Mouse (Mus musculus): ENCODE results near the gene Dpep3. TPM values are rescaled to one million over a fixed set of nuclear protein-coding genes. Genes with fewer than 3 reads are reported as not detected.
A peak's percentile ranks its signal among the peaks of the same experiment; 100 is the strongest.

Dpep3 gene
- polyA plus RNA-seq, 1 experiment from 2014 or later, result not detected

DNA sequence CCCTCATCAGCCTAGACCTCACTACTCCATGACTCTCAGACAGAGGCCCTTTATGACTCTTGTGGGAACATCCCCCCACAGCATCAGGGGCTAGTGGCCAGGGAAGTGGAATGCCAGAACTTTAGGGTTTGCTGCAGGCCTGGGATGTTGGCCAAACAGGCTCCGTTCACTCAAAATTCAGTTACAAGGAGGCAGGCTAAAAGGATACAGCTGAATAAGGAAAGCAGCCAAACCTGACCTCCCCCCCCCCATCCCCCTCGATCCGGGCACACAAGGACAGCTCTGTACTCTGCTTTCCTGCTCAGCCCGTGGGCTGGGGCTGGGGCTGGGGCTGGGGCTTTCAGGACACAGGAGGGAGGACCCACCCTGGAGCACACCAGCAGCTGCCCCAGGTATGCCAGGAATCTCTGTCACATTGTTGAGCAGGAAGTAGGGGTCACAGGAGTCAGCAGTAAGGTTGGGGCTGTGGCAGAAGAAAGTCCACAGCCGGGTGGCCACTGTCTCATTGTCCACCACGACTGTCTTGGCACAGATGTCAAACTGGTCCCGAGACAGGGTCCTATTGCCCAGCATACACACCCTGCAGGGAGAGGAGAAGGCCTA lies 28.1 kb downstream of the Dpep3 start:
- WGBS, result 71% methylated on average over 7 of the region's 7 CpGs
- Histone ChIP-seq H3K36me3 (no peaks in the 10 kb centered on the region), H3K9ac (no peak overlapping the region), H3K4me3 (no peak overlapping the region), H3K9me3 (no peaks in the 10 kb centered on the region), H3K27ac (no peak overlapping the region), H3K4me1 (no peaks in the 10 kb centered on the region), H3K27me3 (replicated peaks) (no peaks in the 10 kb centered on the region), H3K4me2 (replicated peaks) (no peak overlapping the region)
- ATAC-seq (ENCODE audit: low FRiP score, low read depth), result no peak

DNA sequence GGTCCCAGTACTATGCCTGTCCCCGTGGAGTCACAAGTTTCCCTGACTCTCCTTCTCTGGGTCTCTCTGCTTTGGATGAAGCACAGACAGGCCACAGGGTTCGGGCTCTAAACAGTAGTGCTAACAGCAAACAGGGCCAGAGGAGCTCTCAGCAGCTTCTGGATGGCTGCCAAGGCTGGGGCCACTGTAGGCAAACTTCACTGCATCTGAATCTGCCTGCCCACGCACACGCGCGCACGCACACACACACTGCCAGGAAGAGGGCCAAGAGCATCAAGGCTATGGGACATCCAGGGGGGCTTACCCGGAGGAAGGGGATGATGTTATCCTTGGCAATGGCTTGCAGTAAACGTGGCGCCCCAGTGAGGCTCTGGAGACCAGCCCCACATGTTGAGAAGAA lies 29.9 kb downstream of the Dpep3 start:
- Histone ChIP-seq H3K9me3 (no peaks in the 10 kb centered on the region), H3K4me3 (no peak overlapping the region), H3K27ac (no peak overlapping the region), H3K9ac (no peak overlapping the region), H3K27me3 (replicated peaks) (no peaks in the 10 kb centered on the region), H3K4me1 (no peaks in the 10 kb centered on the region), H3K4me2 (replicated peaks) (no peak overlapping the region), H3K36me3 (peaks cover 10% of the 10 kb centered on the region; the same call in 1 of the 2 replicates)
- ATAC-seq (ENCODE audit: low FRiP score, low read depth), result no peak
- 93% methylated on average over 10 of the region's 10 CpGs for WGBS

DNA sequence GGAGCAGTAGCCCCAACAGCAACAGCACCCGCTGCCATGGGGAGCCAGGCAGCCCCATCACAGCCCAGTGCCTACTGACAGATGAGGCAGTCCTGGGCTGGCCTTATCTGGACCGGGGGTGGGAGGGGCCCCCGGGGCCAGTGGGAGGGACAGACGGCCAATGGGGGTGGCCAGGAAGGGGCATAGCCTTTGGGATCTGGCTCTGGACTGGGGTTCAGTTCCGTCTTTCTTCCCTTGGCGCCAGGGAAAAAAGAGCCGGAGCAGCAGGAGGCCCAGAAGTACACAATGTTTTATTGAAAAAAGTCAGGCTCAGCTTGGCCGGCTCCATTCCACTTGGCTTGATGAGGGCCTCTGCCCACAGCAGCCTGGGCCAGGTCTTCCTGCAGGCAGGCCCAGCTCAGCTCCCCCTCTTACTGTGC lies 35.9 kb downstream of the Dpep3 start, which contains the start of gene Lcat:
Gene Lcat (minus strand): TSS at position 62 of the 419 bp plus-strand sequence.
- Histone ChIP-seq H3K4me3 (no peak within 1 kb of the TSS), H3K36me3 (peaks cover 21% of the 10 kb centered on the region; the same call in 1 of the 2 replicates), H3K27me3 (replicated peaks) (no peaks in the 10 kb centered on the region), H3K9ac (no peak within 1 kb of the TSS), H3K4me2 (replicated peaks) (no peak within 1 kb of the TSS), H3K9me3 (no peaks in the 10 kb centered on the region), H3K27ac (no peak within 1 kb of the TSS), H3K4me1 (no peaks in the 10 kb centered on the region)
- WGBS, result 83% methylated on average over 8 of the region's 8 CpGs
- no peak for ATAC-seq (ENCODE audit: low FRiP score, low read depth)

DNA sequence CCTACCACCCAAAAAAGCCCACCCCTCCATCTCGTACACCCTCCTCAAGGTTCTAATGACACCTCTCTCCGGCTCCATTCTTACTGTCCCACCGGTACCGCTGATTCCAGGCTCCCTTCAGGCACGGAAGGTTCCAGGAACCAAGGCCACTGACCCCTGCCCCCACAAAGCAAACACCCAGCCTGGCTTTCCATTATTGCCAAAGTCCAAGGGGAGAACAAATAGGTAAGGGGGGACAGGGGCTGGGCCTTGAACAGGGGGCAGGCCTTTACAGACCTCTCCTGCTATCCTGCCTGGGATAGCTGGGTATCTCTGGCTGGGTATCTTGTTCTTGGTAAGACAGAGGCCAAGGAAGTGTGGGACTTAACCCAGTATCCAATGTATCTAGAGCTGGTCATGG lies 36.7 kb downstream of the Dpep3 start:
- H3K4me3 ChIP-seq, result no peak overlapping the region
- no peaks in the 10 kb centered on the region for H3K27me3 ChIP-seq (replicated peaks)
- no peak overlapping the region for H3K4me2 ChIP-seq (replicated peaks)
- ATAC-seq (ENCODE audit: low FRiP score, low read depth), result no peak
- H3K9me3 ChIP-seq, result no peaks in the 10 kb centered on the region
- peaks cover 6% of the 10 kb centered on the region; the same call in 1 of the 2 replicates for H3K4me1 ChIP-seq
- WGBS, result 93% methylated on average over 5 of the region's 5 CpGs
- H3K27ac ChIP-seq, result no peak overlapping the region
- no peak overlapping the region for H3K9ac ChIP-seq
- peaks cover 21% of the 10 kb centered on the region; the same call in 1 of the 2 replicates for H3K36me3 ChIP-seq

DNA sequence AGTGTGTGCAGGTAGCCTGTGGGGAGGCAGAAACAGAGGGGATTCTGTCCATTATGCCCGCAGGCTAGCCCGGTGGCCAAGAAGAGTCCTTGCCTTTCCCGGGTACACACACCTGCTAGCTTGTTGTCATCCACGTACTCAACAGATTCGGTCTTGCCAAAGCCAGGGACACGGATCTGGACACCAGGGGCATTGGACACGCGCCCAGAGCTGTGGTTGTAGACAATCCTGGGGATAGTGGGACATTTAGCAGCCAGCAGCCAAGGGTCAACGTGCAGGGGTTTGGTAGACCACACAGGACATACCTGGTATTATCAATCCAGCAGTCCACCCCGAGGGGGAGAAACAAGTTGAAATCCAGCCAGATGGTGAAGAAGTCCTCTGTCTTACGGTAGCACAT lies 37.2 kb downstream of the Dpep3 start:
- no peak overlapping the region for H3K9ac ChIP-seq
- peaks cover 6% of the 10 kb centered on the region; the same call in 1 of the 2 replicates for H3K4me1 ChIP-seq
- H3K4me2 ChIP-seq (replicated peaks), result no peak overlapping the region
- 95% methylated on average over 11 of the region's 11 CpGs for WGBS
- H3K36me3 ChIP-seq, result peaks cover 21% of the 10 kb centered on the region; the same call in 1 of the 2 replicates
- no peak overlapping the region for H3K4me3 ChIP-seq
- no peaks in the 10 kb centered on the region for H3K9me3 ChIP-seq
- ATAC-seq (ENCODE audit: low FRiP score, low read depth), result no peak
- no peaks in the 10 kb centered on the region for H3K27me3 ChIP-seq (replicated peaks)
- H3K27ac ChIP-seq, result no peak overlapping the region

DNA sequence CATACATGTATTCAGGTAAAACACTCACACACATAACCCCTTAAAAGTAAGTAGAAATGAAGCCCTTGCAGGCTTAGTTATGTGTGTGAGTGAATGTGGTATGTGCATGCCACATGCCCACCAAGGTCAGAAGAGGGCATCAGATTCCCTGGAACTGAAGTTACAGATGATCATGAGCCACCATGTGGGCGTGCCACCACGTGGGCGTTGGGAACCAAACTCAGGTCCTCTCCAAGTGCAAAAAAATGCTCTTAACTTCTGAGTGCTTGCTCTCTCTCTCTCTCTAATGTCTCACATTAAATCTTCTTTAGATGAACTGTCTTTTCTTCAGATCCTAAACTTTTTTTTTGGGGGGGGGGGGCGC lies 40.9 kb downstream of the Dpep3 start, which contains the start of gene Psmb10:
Gene Psmb10 (minus strand): TSS at position 139 of the 364 bp plus-strand sequence.
- Histone ChIP-seq H3K4me3 (peak within 1 kb of the TSS; percentile 71), H3K27me3 (replicated peaks) (no peaks in the 10 kb centered on the region), H3K9me3 (no peaks in the 10 kb centered on the region), H3K4me2 (replicated peaks) (peak within 1 kb of the TSS; percentile 97), H3K4me1 (peaks cover 19% of the 10 kb centered on the region), H3K36me3 (peaks cover 4% of the 10 kb centered on the region; the same call in 1 of the 2 replicates), H3K27ac (peak within 1 kb of the TSS; percentile 82; the same call in 1 of the 2 replicates), H3K9ac (peak within 1 kb of the TSS; percentile 81)
- 43% methylated on average over 4 of the region's 4 CpGs for WGBS
- no peak for ATAC-seq (ENCODE audit: low FRiP score, low read depth)

DNA sequence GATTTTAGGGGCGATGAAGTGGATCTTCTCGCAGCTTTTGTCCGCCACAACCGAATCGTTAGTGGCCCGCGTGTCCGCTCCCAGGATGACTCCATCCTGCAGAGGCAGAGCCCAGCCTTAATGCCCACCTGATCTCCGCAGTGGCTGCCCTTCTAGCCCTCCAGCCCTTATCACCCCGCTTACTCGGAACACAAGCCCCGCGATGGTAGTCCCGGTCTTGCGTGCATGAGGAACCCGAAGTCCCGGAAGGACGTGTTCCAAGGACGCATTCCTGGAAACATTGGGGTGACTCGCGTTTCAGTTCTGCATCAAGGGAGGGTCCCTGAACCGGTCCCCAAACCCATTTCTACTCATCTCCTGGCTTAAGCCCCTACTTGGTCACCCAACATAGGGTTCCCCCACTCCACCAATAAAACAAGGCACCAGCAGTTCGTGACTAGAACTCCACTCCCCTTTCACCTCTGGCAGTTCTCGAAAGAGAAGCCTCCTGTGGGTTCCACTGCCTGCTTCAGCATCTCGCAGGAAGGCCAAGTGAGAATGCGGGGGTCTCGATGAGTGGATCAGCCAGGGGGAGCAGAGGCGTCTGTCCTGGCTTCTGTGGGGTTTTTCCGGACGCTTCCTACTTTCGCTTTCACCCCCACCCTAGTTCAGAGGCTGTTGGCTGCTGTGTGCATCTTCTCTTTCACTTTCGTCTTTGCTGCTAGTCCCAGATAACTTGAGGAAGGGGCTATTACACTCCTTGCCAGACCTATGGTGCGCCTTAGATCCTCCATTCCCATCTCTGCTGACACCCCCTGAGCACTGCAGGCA lies 41.5 kb downstream of the Dpep3 start:
- H3K9ac ChIP-seq, result peak overlapping the region; percentile 81
- H3K27ac ChIP-seq, result peak overlapping the region; percentile 82; the same call in 1 of the 2 replicates
- H3K4me3 ChIP-seq, result peak overlapping the region; percentile 71
- ATAC-seq (ENCODE audit: low FRiP score, low read depth), result peak; percentile 56
- peak overlapping the region; percentile 97 for H3K4me2 ChIP-seq (replicated peaks)
- no peaks in the 10 kb centered on the region for H3K36me3 ChIP-seq
- H3K4me1 ChIP-seq, result peaks cover 19% of the 10 kb centered on the region
- H3K9me3 ChIP-seq, result no peaks in the 10 kb centered on the region
- no peaks in the 10 kb centered on the region for H3K27me3 ChIP-seq (replicated peaks)
- 3% methylated on average over 33 of the region's 33 CpGs for WGBS

DNA sequence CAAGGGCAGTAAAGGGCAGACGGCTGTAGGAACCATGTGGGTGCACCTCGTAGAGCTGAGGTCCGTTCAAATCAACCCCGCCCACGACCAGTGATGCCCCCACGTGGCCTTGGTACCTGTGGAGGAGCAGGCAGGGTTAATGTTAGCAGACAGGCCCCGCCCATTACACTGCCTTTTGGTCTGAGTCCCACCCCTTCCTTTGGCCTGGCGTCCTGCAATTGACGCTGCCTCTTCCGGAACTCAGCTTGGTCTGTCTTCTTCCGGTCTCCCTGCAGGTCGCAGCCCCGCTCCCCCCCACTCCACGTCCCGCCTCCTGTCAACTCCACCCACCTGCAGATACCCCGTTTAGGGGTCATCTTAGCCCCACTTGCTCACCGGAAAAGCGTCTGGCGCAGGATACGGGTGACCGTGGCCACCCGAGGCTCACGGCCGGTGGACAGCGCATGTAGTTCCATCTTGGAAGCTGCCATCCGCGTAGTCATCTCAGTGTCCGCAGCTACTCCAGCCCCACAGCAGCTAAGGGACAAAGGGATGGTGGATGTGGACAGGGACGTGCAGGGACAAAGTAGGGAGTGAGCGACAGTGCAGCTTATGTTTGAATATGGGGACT lies 42.3 kb downstream of the Dpep3 start:
- H3K27me3 ChIP-seq (replicated peaks), result no peaks in the 10 kb centered on the region
- H3K9me3 ChIP-seq, result no peaks in the 10 kb centered on the region
- H3K36me3 ChIP-seq, result peaks cover 6% of the 10 kb centered on the region; the same call in 1 of the 2 replicates
- under 1% methylated on average over 30 of the region's 30 CpGs for WGBS
- H3K4me3 ChIP-seq, result peak overlapping the region; percentile 71
- H3K4me1 ChIP-seq, result peaks cover 19% of the 10 kb centered on the region
- H3K27ac ChIP-seq, result peak overlapping the region; percentile 82
- peak overlapping the region; percentile 81 for H3K9ac ChIP-seq
- peak; percentile 84 for ATAC-seq (ENCODE audit: low FRiP score, low read depth)
- H3K4me2 ChIP-seq (replicated peaks), result peak overlapping the region; percentile 97

DNA sequence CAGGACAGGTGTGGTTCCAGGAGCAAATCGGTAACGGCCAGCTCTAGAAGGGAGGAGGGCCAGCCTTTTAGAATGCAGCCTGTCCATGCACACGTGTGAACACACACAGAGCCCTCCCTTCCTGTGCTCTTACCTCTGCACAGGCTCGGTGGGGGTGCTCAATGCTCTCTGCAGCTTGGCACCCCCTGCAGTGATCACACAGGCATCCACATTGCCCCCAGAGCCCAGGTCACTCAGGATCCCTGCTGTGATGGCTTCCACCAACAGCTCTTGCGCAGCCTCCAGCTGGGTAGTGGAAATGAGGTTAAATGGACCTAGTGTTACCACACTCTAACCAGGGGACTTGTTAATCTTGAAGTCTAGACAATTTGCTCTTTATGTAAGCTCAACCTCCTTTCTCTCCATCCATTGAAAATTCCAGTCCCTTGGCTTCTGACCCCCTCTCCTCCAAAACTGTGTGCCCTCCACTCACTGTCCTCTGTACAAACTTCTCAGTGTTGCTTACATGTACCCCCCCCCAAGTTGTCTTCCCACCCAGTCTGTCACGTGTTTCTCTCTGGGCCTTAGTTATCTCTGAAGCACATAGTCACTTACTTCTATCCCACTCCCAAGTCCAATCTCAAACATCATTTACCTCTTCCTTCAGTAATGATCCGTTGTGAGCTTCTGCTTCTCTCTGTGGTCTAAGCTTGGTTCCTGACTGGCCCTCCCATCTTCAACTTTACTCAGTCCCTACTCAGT lies 43.2 kb downstream of the Dpep3 start:
- Histone ChIP-seq H3K4me3 (peak overlapping the region; percentile 71), H3K27ac (no peak overlapping the region), H3K4me2 (replicated peaks) (peak overlapping the region; percentile 97), H3K4me1 (peaks cover 19% of the 10 kb centered on the region), H3K27me3 (replicated peaks) (no peaks in the 10 kb centered on the region), H3K36me3 (peaks cover 6% of the 10 kb centered on the region; the same call in 1 of the 2 replicates), H3K9me3 (no peaks in the 10 kb centered on the region), H3K9ac (peak overlapping the region; percentile 81; the same call in 1 of the 2 replicates)
- 29% methylated on average over 7 of the region's 7 CpGs for WGBS
- ATAC-seq (ENCODE audit: low FRiP score, low read depth), result no peak

DNA sequence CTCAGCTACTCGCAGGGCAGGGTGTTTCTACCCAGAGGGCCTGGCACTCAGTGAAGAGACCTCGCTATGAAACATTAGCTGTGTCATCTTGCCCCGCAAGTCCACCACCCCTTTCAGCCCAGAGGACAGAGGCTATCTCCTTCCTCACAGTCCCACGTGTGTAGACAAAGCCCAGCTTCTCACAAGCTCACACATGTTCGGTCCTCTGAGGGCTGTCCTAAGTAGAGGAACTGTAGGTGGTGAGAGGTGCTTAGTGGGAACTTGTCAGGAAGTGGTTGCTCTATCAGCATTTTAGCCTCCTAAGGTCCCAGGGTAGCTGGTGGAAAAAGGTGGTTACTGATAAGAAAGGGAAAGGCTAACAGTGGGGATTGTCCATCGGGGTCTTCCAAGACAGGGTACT lies 44.1 kb downstream of the Dpep3 start:
- H3K9ac ChIP-seq, result no peak overlapping the region
- no peaks in the 10 kb centered on the region for H3K9me3 ChIP-seq
- ATAC-seq (ENCODE audit: low FRiP score, low read depth), result no peak
- peaks cover 6% of the 10 kb centered on the region; the same call in 1 of the 2 replicates for H3K36me3 ChIP-seq
- H3K4me1 ChIP-seq, result peaks cover 23% of the 10 kb centered on the region
- WGBS, result 89% methylated on average over 6 of the region's 6 CpGs
- H3K27ac ChIP-seq, result no peak overlapping the region
- no peak overlapping the region for H3K4me3 ChIP-seq
- no peaks in the 10 kb centered on the region for H3K27me3 ChIP-seq (replicated peaks)
- H3K4me2 ChIP-seq (replicated peaks), result no peak overlapping the region

DNA sequence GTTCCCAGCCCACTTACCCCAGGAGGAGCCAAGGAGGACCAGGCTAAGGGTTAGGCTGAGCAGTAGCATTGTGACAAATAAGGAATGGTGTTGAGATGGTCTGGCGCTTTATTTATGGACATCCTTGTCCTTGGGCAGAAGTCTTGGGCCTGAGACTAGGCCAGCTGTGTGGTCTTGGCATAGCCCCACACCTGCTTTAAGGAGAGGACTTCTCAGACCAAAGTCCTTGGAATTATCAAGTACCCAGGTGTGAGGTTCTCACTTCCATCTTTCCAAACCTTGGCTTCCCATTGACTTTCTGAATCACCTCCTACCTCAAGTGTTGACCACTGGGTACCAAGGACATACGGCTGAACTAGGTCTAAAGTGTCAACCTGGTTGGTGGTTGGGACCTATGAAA lies 45.5 kb downstream of the Dpep3 start, which contains the start of gene Ctrl:
Gene Ctrl (minus strand): TSS at position 101 of the 400 bp plus-strand sequence.
- no peak for ATAC-seq (ENCODE audit: low FRiP score, low read depth)
- 95% methylated on average over 2 of the region's 2 CpGs for WGBS
- Histone ChIP-seq H3K9me3 (no peaks in the 10 kb centered on the region), H3K36me3 (peaks cover 10% of the 10 kb centered on the region; the same call in 1 of the 2 replicates), H3K4me2 (replicated peaks) (no peak within 1 kb of the TSS), H3K27ac (no peak within 1 kb of the TSS), H3K4me3 (no peak within 1 kb of the TSS), H3K4me1 (peaks cover 23% of the 10 kb centered on the region), H3K27me3 (replicated peaks) (no peaks in the 10 kb centered on the region), H3K9ac (no peak within 1 kb of the TSS)

All from neural tube, embryonic 12.5 days (tissue).